19 mouse cellular contexts compared by ENCODE assay signal in the genomic region with DNA sequence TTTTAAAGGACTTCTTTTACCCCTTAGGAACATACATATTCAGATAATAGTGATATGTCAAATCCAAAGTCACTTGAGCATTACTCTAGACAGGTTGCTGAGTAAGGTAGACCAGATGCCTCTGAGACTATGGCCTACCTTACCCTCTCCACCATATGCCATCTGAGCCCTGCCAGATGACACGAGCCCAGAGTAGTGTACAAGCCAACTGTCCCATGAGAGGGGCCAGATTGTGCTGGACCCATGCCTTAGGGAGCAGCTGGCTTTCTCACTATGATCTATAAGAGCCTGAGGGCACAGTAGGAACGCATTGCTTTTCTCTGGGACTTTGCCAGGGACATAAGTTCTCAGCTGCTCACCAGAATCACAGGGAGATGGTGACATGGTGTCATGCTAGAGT.
DNase-seq lines count a peak whose midpoint lies in the region; ATAC-seq and TF ChIP-seq lines count a peak whose summit lies in the region.
"Had no signal": no experiment of that assay in that cellular context is flagged by ENCODE, and none has a peak within 500 bp of the region (broad histone marks: within the 10 kb centered on the region; RNA-seq: fewer than 3 reads in every experiment).

No protein-coding gene starts in this region.

- H3K9me3 ChIP-seq in forebrain, embryonic 14.5 days (replicated peaks; ENCODE audit: control insufficient read depth, low read length), result no peaks in the 10 kb centered on the region
- H3K9me3 ChIP-seq in forebrain, embryonic 10.5 days, result no peaks in the 10 kb centered on the region
- no peaks in the 10 kb centered on the region for H3K9me3 ChIP-seq in forebrain, postnatal 0 days (ENCODE audit: low read length)
- H3K9me3 ChIP-seq in kidney, embryonic 15.5 days (replicated peaks), result no peaks in the 10 kb centered on the region
- H3K9me3 ChIP-seq: heart, embryonic 10.5 days; limb, embryonic 10.5 days had no signal

- H3K4me1 ChIP-seq in forebrain, embryonic 14.5 days (ENCODE audit: control insufficient read depth, insufficient read depth, low read length), result peaks cover 6% of the 10 kb centered on the region; the same call in 1 of the 2 replicates
- no peaks in the 10 kb centered on the region for H3K4me1 ChIP-seq in forebrain, embryonic 10.5 days
- H3K4me1 ChIP-seq in forebrain, postnatal 0 days (ENCODE audit: insufficient read depth), result no peaks in the 10 kb centered on the region
- no peaks in the 10 kb centered on the region for H3K4me1 ChIP-seq in kidney, embryonic 15.5 days
- H3K4me1 ChIP-seq: heart, embryonic 10.5 days had no signal

- no peak overlapping the region for H3K4me3 ChIP-seq in forebrain, embryonic 14.5 days (ENCODE audit: low read depth, low read length)
- no peak overlapping the region for H3K4me3 ChIP-seq in forebrain, embryonic 10.5 days
- no peak overlapping the region for H3K4me3 ChIP-seq in forebrain, postnatal 0 days (ENCODE audit: low read depth, low read length)
- no peak overlapping the region for H3K4me3 ChIP-seq in kidney, embryonic 15.5 days (replicated peaks)
- H3K4me3 ChIP-seq: heart, embryonic 10.5 days; limb, embryonic 10.5 days had no signal

- H3K27ac ChIP-seq in forebrain, embryonic 14.5 days (ENCODE audit: low read depth, low read length), result no peak overlapping the region
- H3K27ac ChIP-seq in forebrain, embryonic 10.5 days, result no peak overlapping the region
- H3K27ac ChIP-seq in forebrain, postnatal 0 days (ENCODE audit: low read depth, low read length), result no peak overlapping the region
- H3K27ac ChIP-seq in kidney, embryonic 15.5 days, result no peak overlapping the region
- H3K27ac ChIP-seq: heart, embryonic 10.5 days; limb, embryonic 10.5 days; stomach, postnatal 0 days had no signal

- ATAC-seq in forebrain, embryonic 14.5 days, result peak; percentile 55; the same call in 1 of the 2 replicates
- ATAC-seq in forebrain, postnatal 0 days, result no peak
- no peak for ATAC-seq in kidney, embryonic 15.5 days (replicated peaks; ENCODE audit: low FRiP score)
- ATAC-seq: intestine, embryonic 16.5 days; liver, postnatal 0 days had no signal

- H3K36me3 ChIP-seq in forebrain, embryonic 14.5 days (ENCODE audit: control insufficient read depth, insufficient read depth, low read length), result no peaks in the 10 kb centered on the region
- no peaks in the 10 kb centered on the region for H3K36me3 ChIP-seq in forebrain, embryonic 10.5 days (replicated peaks)
- no peaks in the 10 kb centered on the region for H3K36me3 ChIP-seq in forebrain, postnatal 0 days (ENCODE audit: insufficient read depth)
- H3K36me3 ChIP-seq in kidney, embryonic 15.5 days, result no peaks in the 10 kb centered on the region
- H3K36me3 ChIP-seq: heart, embryonic 10.5 days; limb, embryonic 10.5 days had no signal

- intact Hi-C loops in left cerebral cortex, postnatal 4 days (cut with DNase I), result no loop called here

- H3K4me2 ChIP-seq in forebrain, embryonic 14.5 days (ENCODE audit: low read length), result no peak overlapping the region
- no peak overlapping the region for H3K4me2 ChIP-seq in forebrain, postnatal 0 days (ENCODE audit: low read depth)
- no peak overlapping the region for H3K4me2 ChIP-seq in kidney, embryonic 15.5 days

- no peak for TF ChIP-seq CTCF in forebrain, postnatal 0 days (IDR thresholded peaks at IDR 0.05; ENCODE audit: low read depth)

- WGBS in forebrain, embryonic 14.5 days, result 58% methylated on average over 2 of the region's 2 CpGs
- WGBS in forebrain, embryonic 10.5 days, result 75% methylated on average over 2 of the region's 2 CpGs
- 58% methylated on average over 2 of the region's 2 CpGs for WGBS in forebrain, postnatal 0 days
- WGBS in kidney, embryonic 15.5 days, result 83% methylated on average over 2 of the region's 2 CpGs

- no peak overlapping the region for H3K9ac ChIP-seq in forebrain, embryonic 14.5 days (ENCODE audit: low read length)
- H3K9ac ChIP-seq in forebrain, postnatal 0 days, result no peak overlapping the region
- no peak overlapping the region for H3K9ac ChIP-seq in kidney, embryonic 15.5 days
- H3K9ac ChIP-seq: liver, postnatal 0 days had no signal

- no peaks in the 10 kb centered on the region for H3K27me3 ChIP-seq in forebrain, embryonic 14.5 days (replicated peaks; ENCODE audit: control insufficient read depth, insufficient read depth, low read length)
- no peaks in the 10 kb centered on the region for H3K27me3 ChIP-seq in forebrain, embryonic 10.5 days (ENCODE audit: poor library complexity, severe bottlenecking)
- no peaks in the 10 kb centered on the region for H3K27me3 ChIP-seq in forebrain, postnatal 0 days (ENCODE audit: insufficient read depth, low read length)
- no peaks in the 10 kb centered on the region for H3K27me3 ChIP-seq in kidney, embryonic 15.5 days
- H3K27me3 ChIP-seq: CH12.LX had no signal

- peak; percentile 66 for DNase-seq in forebrain, embryonic 14.5 days (ENCODE audit: low spot score)
- no peak for DNase-seq in forebrain, embryonic 10.5 days (ENCODE audit: extremely low spot score, low spot score)
- DNase-seq in left cerebral cortex, postnatal 4 days, result peak; percentile 88
- DNase-seq in left cerebral cortex, adult 11 months (ENCODE audit: low spot score), result no peak
- peak; percentile 100 for DNase-seq in cerebellum, adult 9-10 months
- DNase-seq in forebrain, postnatal 0 days, result peak; percentile 34
- no peak for DNase-seq in frontal cortex, postnatal 36 days (ENCODE audit: low spot score in 2 of 2)
- DNase-seq: embryo, embryonic 11 days; liver, postnatal 0 days; lung, postnatal 36 days; retina, postnatal 1 day; right cerebral cortex, postnatal 4 days; thymus, postnatal 14 days had no signal

Comparison
In these comparisons a context has a peak if more than half of its experiments do, and no peak if none do; other contexts are left out.
1. DNase-seq: peak in forebrain, embryonic 14.5 days (single experiment), left cerebral cortex, postnatal 4 days (single experiment), cerebellum, adult 9-10 months (single experiment) and forebrain, postnatal 0 days (single experiment); none in forebrain, embryonic 10.5 days (single experiment), left cerebral cortex, adult 11 months (single experiment) and frontal cortex, postnatal 36 days (0 of 2).